Mouse (Mus musculus) adipocyte (in vitro differentiated cells): Measurements from ENCODE around the gene Arel1.
A peak's percentile ranks its signal among the peaks of the same experiment; 100 is the strongest.

Source experiments
- DNase-seq: peaks from one replicate; pipeline ENCODE4 v3.0.0-alpha.2; 2016; ENCODE audit warnings: low spot score

Arel1 gene

DNA sequence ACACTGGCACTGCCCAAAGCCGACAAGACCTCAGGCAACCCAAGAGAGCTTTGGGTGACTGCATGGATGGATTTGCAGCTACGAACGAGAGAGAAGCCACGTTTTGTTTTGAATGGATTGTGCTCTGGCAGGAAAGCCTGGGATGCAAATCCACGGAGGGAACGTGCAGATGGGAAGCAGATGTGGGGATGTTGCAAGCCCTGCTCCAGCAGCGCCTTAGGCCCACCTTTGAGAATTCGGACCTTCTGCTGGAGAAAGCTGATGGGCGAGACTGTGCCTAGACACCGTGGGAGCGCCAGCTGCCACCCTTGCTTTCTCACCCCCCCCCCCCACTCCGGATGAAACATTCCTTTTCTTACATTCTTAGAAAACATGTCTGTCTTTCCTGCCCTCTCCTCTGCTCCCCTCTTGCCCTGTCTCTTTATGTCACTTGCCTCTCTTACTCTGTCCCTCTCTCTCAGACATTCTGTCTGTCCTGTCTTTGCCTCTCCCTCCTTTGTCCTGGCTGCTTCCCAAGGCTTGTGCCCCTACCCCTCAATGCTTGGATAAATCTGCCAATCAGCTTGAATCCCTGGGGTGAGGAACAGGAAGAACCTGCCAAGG is 63.6 kb downstream of the Arel1 start:
- peak; percentile 61 for DNase-seq

DNA sequence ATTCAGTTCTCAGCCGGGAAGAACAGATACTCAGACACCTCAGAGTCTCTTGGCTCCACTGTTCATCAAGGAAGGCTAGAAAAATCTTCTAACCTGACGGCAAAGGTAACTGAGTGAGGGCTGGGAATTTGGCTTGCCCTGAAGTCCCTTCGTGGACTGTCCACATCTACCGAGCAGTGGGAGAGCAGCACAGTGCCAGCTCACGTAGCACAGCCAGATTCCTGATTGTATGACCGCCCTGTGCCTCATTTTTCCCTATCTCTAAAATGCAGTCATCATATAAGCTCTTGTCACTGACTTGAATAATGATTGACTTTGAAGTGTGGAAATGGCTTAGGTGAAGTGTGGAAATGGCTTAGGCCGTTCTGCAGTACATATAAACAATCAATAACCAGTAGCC is 66.3 kb downstream of the Arel1 start:
- no peak for DNase-seq

DNA sequence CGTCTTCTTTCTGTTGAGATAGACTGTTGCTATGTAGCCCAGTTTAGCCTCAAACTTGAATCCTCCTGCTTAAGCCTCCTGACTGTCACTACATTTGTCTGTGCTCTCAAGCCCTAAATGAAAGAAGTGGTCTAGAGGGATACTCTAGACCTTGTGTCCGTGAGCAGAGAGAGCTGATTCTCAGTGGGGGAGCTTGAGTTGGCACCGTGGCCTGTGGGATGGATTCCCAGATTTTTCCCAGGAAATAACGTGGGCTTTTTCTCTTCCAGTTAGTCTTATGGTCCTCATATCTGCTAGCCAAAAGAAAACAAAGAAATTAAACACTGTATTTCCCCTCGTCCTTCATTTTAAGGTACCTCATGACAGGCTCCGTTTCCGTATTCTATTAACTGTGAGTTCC is 70.4 kb downstream of the Arel1 start:
- no peak for DNase-seq

DNA sequence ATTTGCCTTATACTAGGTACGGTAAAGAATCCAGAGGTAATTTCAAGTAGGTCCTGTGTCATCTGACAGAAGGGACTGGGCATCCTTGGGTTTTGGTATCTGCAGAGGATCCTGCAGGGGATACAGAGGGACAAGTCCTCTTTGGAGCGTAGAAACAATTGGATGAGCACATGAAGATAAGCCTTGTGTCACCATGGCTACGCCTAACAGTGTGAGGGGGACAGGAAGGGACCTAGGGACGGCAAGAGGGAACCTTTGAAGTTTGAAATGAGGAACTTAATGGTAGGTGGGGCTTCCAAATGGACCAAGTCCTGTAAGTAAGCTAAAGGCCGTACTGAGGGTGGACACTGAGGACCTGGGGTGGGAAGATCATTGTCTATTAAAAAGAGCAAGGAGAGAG is 73.4 kb downstream of the Arel1 start:
- DNase-seq, result no peak

DNA sequence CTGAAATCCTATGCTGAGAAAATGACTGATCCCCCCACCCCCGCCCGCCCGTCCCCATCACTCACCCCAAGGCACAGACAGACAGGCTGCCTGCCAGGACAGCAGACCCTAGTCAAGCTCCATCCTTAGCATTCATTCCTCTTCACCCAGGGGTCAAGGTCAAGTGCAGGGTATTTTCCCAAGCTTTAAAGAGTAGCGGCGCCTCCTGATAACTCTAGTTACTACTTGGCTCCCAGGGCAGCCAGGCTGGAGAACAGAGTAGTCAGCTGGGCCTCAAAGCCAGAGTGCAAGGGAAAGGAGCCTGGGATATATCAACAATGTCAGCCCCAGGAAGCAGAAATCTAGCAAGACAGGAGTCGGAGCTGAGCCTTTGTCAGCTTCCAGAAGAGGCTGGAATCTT is 74.5 kb downstream of the Arel1 start:
- DNase-seq, result no peak

DNA sequence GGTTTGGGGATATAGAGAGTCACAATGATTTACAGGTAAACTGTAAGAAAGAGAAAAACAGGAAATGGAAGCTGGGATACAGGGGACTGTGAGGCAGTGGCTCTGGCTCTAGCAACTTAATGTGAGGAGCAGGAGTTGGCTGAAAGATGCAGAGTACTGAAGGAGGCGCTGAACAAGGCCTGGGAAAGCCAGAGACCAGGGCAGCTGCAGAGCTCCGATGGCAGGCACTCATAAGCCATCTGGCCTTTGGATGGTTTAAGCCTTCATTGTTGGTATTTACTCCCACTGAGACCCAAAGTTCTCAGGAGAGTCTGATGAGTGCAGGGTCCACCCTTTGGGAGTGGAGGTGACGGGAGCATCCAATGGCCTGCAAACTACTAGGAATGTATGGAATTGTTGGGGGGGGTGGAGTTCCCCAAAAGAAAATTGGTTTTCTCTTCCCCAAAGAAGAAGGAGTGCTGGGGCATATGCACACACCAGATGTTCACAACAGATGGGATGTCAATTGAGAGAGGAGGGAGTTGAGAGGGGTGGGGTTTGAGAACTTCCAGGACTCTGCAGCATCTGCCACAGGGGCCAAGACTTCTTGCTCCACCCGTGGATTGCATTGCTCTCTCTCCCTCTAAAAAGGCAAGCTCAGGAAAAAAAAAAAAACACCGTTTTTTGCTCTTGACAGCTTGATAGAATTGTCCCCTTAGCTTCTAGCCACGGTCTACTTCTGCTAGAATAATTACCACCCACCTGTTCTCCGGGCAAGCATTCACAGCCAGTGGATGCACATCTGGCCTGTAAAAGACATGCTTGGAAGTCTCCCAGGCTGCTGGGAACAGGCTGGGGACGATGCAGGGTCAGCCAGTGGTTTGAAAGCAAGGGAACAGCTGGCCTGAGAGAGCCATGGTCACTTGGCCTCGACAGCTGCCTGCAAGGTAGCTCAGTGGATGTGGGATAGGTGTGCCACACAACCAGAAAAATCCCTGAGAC is 76.8 kb downstream of the Arel1 start:
- DNase-seq, result no peak

DNA sequence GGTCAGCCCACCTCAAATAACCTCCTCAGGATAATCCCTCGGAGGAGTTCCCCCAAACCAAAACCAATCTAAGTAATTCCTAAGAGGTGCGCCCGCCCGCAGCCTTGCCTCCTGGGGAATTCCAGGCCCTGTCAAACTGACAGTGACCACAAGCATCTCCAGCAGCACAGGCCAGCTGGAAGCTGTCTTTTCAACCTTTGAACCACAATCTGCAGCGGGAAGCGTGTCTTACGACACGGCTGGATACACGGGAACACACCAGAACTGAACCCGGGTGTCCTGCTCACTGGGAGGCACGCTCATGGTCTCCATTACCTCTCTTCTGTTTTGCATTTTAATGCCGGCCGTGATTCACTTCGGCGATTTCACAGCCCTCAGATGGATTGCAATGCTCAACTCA is 80.4 kb downstream of the Arel1 start:
- DNase-seq, result no peak

DNA sequence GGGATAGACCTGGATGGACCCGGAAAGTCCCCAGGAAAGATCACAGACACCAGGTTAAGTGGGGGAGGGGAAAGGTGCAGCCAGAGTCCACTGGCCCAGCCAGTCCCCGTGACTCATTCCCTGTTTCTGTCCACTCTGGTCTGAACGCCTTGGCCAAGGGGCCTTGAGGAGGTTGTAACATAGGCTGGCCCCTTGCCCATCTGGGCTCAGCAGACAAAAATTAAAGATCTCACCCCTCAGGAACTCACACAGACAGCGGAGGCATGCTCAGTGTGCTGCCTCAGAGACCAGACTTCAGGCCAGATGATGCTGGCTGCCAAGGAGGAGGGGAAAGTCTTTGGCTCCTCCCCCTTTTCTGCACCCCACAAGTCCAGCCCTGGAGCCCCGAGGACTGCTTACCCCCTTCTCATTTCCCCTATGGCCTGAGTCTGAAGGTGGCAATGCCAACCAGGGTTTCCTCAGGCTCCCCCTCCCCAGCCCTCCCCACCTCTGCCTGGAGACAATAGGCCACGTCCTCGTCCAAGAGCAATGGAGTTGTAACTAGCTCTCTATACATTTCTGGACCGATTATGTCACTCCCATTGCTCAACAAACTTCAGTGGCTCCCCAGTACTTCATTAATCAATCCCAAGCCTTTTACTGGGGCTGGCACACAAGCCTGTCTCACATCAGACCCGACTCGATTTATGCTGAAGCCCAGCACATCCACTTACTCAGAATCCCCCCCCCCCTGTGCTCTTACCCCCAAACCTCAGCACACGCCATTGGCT is 85.4 kb downstream of the Arel1 start:
- DNase-seq, result peak; percentile 65

DNA sequence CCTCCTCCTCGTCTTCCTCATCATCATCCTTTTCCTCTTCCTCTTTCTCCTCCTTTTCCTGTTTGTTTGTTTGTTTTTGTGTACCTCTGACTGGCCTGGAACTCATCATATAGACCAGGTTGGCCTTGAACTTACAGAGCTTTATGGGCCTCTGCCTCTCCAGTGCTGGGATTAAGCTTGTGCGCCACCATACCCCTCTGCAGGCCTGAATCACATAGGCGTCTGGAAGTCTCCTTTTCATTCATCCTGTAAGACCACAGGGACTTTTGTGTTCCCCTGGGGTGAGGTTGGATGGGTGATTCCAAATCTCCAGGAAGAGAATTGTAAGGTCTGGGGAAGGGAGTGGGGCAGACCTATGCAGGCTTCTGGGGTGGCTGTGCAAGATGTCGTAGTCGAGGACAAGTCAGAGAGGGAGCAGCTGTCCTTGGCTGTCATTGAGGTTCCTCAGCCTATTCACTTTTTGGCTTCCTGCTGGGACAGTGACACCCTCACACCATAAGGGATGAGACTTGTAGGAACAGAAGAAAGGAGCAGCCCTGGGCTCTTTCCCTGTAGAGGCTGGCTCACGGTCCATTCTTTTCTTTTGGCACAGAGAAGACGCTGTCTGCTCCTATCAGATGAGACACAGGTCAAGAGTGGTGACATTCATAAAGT is 86.2 kb downstream of the Arel1 start:
- no peak for DNase-seq

DNA sequence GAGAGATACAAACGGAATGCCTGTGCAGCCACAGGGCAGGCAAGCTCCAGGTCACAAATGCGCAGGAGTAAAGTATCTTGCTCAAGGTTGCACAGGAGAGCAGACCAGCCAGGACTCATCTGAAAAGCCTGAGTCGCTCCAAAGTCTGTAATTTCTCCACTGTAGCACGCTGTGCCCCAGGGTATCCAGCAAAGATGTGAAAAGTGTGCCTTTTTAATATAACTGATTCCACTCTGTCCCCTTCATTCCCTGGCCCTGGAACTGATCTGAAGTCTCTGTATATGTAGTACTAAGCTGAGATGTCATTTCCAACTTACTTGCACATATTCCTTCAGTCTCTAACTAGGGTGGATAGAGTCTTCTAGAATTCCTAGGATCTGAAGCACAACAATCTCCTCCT is 87.9 kb downstream of the Arel1 start:
- no peak for DNase-seq

DNA sequence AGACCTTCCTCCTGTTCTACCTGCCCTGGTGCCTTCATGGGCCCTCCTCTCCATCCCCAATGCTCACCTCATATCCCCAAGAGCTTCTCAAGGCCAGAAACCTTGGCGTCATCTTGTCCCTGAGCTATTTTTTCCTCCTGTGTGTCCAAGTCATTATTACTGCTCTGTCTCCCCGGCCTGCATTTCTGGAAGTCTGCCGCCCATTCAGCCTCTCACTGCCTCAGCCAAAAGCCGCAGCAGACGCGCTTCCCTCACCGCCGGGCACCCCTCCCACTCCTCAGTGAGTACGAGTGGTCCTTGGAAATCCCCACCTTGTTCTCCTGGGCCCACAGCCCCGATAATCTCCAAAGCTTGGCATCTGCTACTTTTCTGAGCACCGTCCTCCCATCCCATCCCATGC is 90.6 kb downstream of the Arel1 start:
- no peak for DNase-seq

DNA sequence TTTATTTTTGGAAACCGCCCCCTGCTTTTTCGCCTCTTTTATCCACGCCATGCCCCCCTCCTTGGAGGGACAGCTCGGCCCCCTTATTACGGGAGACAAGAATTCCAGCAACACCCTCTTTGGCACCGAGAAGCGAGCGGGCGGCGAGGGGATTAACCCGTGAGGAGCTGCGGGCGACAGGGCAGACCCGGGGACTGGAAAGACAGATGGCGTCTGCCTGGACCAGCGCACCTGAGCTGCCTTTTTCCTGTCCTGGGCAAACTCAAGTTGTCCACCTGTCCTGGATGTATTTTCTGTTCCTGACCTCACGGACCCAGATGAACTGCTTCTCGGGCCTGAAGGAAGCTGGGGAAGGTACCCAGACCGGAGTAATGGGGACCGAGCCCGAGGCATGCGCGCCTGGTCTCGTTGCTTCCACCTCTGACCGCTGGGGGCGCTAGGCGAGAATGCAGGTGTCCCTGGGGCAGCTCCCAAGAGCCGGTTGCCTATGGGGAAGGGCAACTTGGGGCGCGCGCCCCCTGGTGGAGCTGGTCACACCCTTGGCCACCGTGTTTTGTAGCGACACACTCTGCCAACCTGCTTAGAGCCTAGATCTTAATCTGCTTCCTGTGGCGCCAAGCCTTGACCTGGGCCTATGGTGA is 94.1 kb downstream of the Arel1 start, which contains the start of gene Ltbp2:
Gene Ltbp2 (minus strand): TSS at position 52 of the 641 bp plus-strand sequence.
- DNase-seq, result peak; percentile 94

DNA sequence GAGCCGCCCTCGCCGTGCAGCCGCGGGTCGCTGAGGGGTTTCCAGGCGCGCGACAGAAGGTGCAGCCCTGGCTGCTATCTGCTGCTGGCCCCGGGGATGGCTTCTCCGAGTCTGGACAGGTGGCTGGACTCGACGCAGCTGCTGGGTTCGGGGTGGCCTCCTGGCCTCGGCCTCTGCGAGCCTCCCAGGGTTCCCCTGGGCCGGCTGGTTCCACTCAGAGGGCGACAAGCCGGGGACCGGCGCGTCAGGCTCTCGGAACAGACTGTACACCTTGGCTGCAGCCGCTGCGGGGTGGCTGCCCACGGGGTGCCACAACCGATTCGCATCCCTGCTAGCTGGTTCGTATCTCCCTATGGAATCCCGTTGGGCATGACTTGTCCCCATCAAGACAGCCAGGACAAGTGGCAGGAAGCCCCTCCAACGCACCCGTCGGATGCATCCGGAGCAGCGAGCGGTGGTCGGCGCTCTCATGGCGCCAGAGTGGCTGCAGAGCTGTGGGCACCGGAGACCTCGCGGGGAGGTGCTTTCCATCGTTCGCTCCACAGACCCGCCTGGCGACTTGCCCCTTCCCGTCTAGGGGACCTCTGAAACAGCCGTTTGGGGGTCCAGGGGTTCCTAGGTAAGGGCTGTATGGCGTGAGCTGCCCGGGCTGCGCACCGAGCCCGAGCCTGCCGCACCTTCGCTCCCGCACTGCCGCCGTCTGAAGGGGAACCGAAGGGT is 94.8 kb downstream of the Arel1 start:
- no peak for DNase-seq

DNA sequence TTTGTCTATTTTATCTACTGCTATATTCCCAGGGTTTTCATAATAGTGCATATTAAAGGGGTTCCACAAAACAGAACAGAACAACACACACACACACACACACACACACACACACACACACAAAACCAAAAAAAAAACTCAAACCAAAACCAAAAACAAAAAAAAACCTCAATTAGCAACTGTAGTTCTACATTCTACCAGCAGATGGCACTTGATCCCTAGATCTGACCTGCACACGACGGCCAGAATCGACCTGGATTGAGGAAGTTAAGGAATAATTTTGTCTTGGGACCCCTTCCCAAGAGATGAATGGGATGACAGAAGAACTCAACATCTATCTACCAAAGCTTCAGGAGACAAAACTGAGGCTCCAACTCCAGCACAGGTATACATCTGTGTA is 97.3 kb downstream of the Arel1 start:
- peak; percentile 81 for DNase-seq

DNA sequence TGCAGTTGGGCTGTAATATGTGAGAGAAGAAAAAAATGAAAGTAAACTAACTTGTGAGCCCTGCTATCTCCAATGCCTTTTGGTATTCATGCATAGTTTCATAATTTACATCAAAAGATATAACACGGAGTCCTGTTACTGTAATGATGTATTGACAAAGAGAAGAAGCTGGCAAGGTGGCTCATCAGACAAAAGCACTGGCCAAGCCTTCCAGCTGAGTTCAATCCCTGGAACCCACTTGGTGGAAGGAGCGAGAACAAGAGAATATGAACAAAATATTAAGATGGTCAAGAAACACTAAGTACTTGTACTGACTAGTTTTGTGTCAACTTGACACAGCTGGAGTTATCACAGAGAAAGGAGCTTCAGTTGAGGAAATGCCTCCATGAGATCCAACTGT is 98.4 kb downstream of the Arel1 start:
- DNase-seq, result no peak
